Mouse (Mus musculus): ENCODE data around the gene Adam12.

- TF ChIP-seq CTCF (IDR thresholded peaks at IDR 0.05; ENCODE audit: extremely low read depth, insufficient read length, insufficient replicate concordance, low read depth, low read length) (no peak), POLR2A (IDR thresholded peaks at IDR 0.05; ENCODE audit: low read depth, low read length) (no peak)
Measured at GRCm38 (mm10) chr7:134062629-134063028, 169.3 kb downstream of the Adam12 start.
